Mouse (Mus musculus) frontal cortex, postnatal 10 days (tissue): Measurements from ENCODE around the gene Ndufaf5.
"Not testable (repeated sequence)": the region's sequence is repeated elsewhere in the genome, so short reads cannot be mapped to it uniquely, and the experiment has no call there.

Source experiments
- DNase-seq, 2 experiments: peaks; one replicate each; pipeline ENCODE4 v3.0.0; 2022; ENCODE audit warnings: low spot score in 2 of 2, mixed read lengths in 1 of 2

Ndufaf5 gene

GRCm38 (mm10) chr2:140170127-140170802 lies at the start of gene Ndufaf5, which contains the start of gene Esf1:
Gene Ndufaf5, plus strand, starts transcription at chr2:140170649.
Gene Esf1, minus strand, starts transcription at chr2:140170564.
- DNase-seq = peak; percentile 91 to 97

- DNase-seq = no peak
These were observed 44.9 kb upstream of the Ndufaf5 start for GRCm38 (mm10) chr2:140125516-140125915.

GRCm38 (mm10) chr2:140151743-140152142 lies 18.7 kb upstream of the Ndufaf5 start, which contains the start of gene Gm17374:
Gene Gm17374, plus strand, starts transcription at chr2:140152043.
- DNase-seq = not testable (repeated sequence)

DNA sequence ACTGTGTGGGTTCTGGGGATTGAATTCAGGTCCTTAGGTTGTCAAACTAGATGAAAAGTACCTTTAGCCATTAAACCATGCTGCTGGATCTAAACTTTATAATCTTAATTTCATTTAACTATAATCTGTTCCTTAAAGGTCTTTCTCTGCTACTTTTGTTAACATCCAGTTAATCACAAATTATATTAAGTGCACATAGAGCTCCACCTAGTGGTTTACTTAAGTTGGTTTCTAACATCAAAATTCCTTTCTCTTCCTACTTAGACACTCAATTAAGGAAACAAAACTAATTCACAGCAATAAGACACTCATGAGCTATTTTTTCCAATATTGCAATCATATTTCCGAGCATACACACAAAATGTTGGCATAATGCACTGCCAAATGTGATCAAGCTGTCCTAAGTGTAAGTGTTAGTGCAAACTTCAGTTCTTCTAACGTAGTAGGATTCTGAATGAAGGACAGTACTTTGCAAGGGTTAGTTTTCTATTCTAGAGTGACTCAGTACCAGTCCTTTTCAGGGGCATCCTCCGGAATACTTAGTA lies 11.2 kb upstream of the Ndufaf5 start:
- DNase-seq = no peak

- no peak for DNase-seq
These were observed 7.0 kb upstream of the Ndufaf5 start for GRCm38 (mm10) chr2:140163351-140163854.

GRCm38 (mm10) chr2:140169057-140169456 lies 1.4 kb upstream of the Ndufaf5 start:
- no peak for DNase-seq

DNA sequence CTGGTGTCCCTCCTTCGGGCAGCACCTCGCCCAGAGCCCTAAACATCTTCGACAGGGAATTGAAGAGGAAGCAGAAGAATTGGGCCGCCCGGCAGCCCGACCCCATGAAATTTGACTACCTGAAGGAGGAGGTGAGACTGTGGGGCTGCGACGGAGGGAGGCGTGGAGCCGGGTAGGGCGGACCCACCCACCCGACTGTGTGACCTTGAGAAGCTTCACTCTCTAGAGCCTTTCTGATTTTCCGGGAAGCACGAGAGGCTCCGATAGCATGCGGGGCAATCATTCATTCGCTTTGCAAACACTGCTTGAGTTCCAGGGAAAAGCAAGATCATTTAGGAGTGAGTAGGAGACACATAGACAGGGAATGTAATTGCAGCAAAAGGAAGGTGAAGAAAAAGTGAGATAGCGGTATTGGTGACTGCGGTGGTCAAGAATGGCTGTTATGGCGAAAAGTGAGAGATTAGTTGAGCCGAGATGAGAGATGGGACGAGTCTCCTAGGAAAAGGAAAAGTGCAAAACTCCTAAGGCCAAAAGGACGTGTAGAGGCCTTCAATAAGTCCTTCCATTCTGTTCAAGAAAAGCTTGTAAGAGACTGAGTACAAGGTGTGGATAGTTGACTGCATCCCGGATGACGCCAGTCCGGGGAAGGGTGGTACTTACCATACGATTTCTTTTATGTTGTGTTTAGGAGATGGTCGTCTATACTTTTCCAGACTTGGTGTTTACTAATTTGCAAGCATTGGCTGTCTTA lies 529 bp downstream of the Ndufaf5 start:
- no peak for DNase-seq

- DNase-seq = not testable (repeated sequence)
These were observed 15.3 kb downstream of the Ndufaf5 start for GRCm38 (mm10) chr2:140185685-140186210.

DNA sequence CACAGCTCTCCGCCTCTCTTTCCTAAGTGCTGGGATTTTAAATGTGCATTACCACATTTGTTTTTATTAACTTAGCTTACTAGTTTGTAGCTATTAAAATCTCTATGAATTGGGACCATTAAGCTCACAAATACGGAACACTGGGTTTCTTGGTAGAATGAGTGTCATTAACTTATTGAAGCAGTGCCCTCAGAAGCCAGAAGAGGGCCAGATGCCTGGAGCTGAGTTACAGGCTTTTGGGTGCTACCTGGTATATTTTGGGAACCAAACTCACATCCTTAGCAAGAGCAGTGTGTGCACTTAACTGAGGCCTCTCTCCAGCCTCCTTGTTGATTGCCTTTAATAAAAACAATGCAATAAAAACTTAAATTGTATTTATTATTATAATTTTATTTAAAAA lies 30.3 kb downstream of the Ndufaf5 start:
- DNase-seq = no peak

DNA sequence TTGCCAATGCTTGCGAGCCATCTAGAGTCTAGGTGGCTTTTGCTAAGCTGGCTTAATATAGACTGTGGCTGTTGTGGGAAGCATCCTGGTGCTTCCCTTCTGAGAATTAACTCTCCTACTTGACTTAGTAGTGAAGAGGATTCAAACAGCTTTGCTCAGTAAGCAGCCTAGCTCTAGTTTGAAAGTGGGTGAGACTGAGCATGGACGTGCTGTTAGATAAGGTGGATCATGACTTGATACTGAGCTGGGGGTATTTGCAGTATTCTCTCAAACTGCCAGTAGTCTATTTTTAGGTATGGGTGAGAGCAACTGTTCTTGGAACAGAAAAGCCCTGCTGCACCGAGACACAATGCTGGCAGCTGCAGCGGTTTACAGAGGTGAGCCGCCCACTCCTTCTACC lies 32.1 kb downstream of the Ndufaf5 start:
- no peak for DNase-seq

DNA sequence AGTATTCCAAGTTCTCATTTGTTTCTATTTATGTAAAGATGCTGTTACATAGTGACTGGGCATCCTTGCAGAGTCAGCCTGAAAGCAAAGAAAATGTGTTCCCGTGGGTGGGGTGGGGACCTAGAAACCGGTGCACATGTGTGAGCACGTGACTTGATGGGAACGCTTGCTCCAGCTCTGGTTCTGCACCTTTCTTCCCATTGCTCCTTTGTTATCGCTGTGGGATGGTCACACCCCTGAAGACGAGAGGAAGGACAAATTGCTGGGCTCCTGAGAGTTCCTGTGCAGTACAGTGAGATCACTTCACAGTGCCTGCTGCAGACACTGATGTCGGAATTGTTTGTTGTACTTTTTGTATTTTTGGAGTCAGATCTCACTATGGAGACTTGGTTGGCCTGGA lies 33.3 kb downstream of the Ndufaf5 start:
- no peak for DNase-seq

DNA sequence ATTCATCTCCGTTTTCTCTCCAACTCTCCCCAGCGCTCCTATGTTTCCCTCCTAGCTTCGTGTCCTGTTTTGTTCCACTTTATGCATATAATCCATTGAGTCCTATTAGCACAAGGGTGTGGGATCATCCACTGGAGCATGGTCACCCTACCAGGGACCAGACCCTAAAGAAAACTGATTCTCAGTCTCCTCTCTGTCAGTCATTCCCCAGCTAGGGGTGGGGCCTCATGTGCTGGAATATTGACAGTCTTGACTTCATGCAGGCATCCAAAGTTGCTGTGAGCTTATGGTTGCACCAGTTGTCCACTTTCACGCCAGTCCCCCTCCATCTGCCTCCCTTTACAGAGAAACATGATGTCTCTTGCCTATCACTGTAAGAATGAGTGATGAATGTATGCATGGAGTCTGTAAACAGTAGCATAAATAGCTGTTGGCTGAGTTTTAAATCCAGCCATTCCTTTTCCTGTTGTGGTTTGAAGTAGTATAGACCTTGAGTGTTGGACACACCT lies 44.1 kb downstream of the Ndufaf5 start:
- no peak for DNase-seq

DNA sequence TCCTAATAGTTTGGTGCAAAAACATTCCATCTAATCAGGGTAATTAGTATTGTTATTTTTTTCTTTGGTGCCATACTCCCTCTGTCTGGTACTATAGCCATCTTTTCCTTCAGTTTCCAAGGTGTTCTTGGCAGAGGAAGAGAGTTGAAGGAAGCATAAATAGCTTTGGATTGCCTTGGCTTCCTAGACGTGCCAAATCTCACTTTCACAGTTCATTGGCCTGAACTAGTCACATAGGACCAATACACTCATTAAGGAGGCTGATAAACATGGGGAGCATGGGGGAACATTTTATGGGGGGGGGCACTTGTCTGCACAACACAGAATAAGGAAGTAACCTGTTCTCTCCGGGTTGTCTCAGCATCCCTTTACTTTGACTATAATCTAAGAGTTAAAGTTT lies 45.0 kb downstream of the Ndufaf5 start:
- no peak for DNase-seq

DNA sequence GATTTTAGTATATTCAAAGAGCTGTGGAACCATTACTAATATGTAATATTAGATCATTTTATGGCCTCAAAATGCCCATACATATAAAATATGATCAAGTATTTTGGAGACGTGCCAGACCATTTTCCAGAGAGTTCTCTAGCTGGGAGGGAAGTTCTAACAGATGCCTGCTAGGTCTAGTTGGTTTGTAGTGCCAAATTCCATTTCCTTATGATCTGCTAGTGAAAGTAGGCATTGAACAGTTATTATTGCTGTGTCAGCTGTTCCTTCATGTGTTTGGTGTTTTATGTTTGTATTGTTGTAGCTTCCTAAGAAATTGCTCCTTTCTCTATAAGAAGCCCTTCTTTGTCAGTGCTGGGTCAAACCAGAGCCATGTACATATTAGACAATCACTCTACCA lies 45.5 kb downstream of the Ndufaf5 start:
- no peak for DNase-seq

GRCm38 (mm10) chr2:140220325-140220724 lies 49.9 kb downstream of the Ndufaf5 start:
- no peak for DNase-seq

DNA sequence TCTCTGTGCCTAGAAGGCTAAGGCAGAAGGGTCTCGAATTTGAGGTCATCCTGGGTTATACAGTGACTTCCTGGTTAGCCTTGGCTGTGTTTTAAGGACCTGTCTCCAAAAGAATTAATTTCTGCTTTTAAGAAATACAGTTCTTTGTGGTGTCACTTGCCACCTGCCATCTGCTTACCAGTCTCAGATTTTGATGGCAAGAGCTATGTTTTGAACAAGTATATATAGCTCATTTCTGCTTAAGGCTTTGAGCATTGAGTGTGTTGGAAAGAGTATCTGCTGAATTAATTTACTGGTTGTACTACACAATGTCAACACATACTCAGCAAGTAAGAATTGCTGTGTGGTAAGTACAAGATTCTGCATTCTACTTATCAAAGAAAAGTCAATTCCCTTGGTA lies 59.8 kb downstream of the Ndufaf5 start:
- DNase-seq = no peak

DNA sequence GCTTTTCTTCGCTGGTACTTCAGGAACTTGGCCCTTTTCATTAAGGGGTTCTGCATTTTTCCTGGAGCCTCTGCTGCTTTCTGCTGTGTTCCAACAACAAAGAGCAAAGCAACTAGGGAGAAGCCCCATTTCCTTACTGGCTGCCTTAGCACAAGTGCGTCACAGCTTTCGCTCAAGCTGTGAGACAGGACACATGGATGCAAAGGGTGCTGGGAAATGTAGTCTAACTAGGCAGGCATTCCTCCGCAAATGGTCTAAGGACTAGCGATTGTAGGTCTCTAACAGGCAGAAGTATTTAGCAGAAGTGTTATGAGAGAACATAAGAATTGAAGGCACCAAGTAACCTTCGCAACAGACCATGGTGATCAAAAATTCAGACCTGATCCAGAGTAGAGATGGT lies 66.8 kb downstream of the Ndufaf5 start:
- no peak for DNase-seq

- DNase-seq = no peak
These were observed 71.9 kb downstream of the Ndufaf5 start for GRCm38 (mm10) chr2:140242398-140242797.

DNA sequence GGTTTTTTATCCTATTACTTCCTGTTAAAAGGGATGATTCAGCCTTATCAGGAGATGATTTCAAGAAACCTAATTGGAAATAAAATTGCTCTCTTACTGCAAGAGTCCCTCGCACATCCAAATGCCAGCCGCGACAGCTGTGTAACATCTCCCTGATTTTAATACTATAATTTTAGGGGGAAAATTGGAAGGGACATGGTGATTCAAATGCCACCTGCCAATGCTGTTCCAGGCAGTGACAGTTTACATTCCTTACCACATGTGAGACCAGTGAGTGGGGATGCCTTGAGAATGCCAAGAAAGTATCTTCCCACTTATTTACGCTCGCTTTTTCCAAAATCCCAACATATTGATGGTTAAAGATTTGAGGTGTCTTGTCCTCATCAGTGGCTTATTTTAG lies 72.7 kb downstream of the Ndufaf5 start:
- DNase-seq = no peak
